Mouse (Mus musculus) bone marrow, adult 2 months (tissue): Measurements from ENCODE around the gene Apaf1. TPM values are rescaled to one million over a fixed set of nuclear protein-coding genes. Genes with fewer than 3 reads are reported as not detected.

Source experiments
- H3K27ac ChIP-seq: fragments of 200-500 bp; 2 replicates; pipeline ENCODE4 v1.5.1; 2012; ENCODE audit warnings: low read depth, mild to moderate bottlenecking, control low read depth, inconsistent platforms, low read length; ENCODE audit not compliant: control insufficient read depth, poor library complexity, insufficient read depth
- H3K4me1 ChIP-seq: fragments of 200-500 bp; 2 replicates; pipeline ENCODE4 v1.6.1; 2011; ENCODE audit warnings: low read length; ENCODE audit not compliant: control insufficient read depth, insufficient read depth
- H3K4me3 ChIP-seq: fragments of 200-500 bp; replicated peaks from 2 replicates; pipeline ENCODE3; 2011; ENCODE audit warnings: mild to moderate bottlenecking, low read depth, low read length, control low read depth; ENCODE audit not compliant: control insufficient read depth
- CTCF ChIP-seq: fragments of 200-500 bp; IDR thresholded peaks from 2 replicates; pipeline ENCODE4 v1.5.1; 2011; ENCODE audit warnings: low read length, control low read depth; ENCODE audit not compliant: control insufficient read depth, insufficient read depth
- POLR2A ChIP-seq: fragments of 200-500 bp; IDR thresholded peaks from 2 replicates; pipeline ENCODE4 v1.6.1; 2011; ENCODE audit warnings: low read depth, mild to moderate bottlenecking, control low read depth, low read length, borderline replicate concordance; ENCODE audit not compliant: control insufficient read depth
- WGBS: fragments of 180-500 bp; shearing (Covaris S2); methylation state at CpG from one replicate; pipeline ENCODE4 v1.1.7; 2018; 5-methylcytosine and 5-hydroxymethylcytosine counted together
- polyA plus RNA-seq: library from polyadenylated mRNA; stranded (reverse); fragments of >200 nt; gene quantifications from 2 replicates; pipeline ENCODE4 v1.2.4, GENCODE M21; 2011; ENCODE audit warnings: low replicate concordance; ENCODE audit not compliant: missing spikeins, insufficient read depth, insufficient read length

Apaf1 gene
- polyA plus RNA-seq, 1 experiment, result 35.4 TPM

GRCm38 (mm10) chr10:90940521-90941520, 141.7 kb downstream of the Apaf1 start:
- H3K27ac ChIP-seq, result no peak overlapping the region
- WGBS, result 84% methylated on average over 15 of the region's 15 CpGs
- no peak overlapping the region for H3K4me3 ChIP-seq
- TF ChIP-seq CTCF, result no peak
- TF ChIP-seq POLR2A, result no peak
- H3K4me1 ChIP-seq, result no peaks in the 10 kb centered on the region

Other genes with a start within 250 kb of the Apaf1 start
- gene Ikbip, start 170 bp upstream of the Apaf1 start, polyA plus RNA-seq, result 4.3 and 8.8 TPM in 2 replicates
- gene Slc25a3, start 41.3 kb upstream of the Apaf1 start, polyA plus RNA-seq, result 177 and 223 TPM in 2 replicates
- 212 and 250 TPM in 2 replicates for gene Tmpo, start 98.5 kb upstream of the Apaf1 start, polyA plus RNA-seq